Mouse (Mus musculus): ENCODE results near the gene Kcng3.

GRCm38 (mm10) chr17:83565506-83565905 lies 66.2 kb downstream of the Kcng3 start:
- no peak for TF ChIP-seq POLR2A (IDR thresholded peaks at IDR 0.05; ENCODE audit: borderline replicate concordance, insufficient read depth, low read length)
- no peak for TF ChIP-seq CTCF (IDR thresholded peaks at IDR 0.05; ENCODE audit: borderline replicate concordance, insufficient read depth, low read depth, low read length)
